Mouse (Mus musculus): Measurements from ENCODE around the gene Pdia3.

DNA sequence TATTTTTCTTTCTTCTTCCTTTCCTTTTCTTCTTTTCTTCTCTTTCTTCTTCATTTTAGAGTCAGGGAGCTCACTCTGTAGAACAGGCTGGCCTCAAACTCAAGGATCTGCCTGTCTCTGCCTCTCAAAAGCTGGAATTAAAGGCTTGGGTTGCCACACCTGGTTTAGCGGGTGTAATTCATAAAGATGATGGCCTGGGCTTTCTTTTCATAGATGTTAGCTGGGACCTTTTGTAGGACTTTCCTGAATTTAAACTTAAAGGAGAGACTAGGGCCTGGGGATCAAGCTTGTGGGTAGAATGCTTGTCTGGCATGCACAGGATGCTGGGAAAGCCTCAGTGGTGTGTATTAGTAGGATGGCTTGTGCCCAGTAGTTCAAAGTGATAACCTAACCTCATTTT is 30.6 kb downstream of the Pdia3 start, which contains the start of gene Ell3:
- no peak for TF ChIP-seq POLR2A (IDR thresholded peaks at IDR 0.05; ENCODE audit: low read depth, low read length)
- no peak for TF ChIP-seq CTCF (conservative IDR thresholded peaks at IDR 0.05; ENCODE audit: insufficient read depth, insufficient read length, low read depth, low read length)

All from kidney, adult 2 months (tissue).